Mouse (Mus musculus): ENCODE results near the gene Wdr5.

Wdr5 gene

GRCm38 (mm10) chr2:27514639-27515328 lies at the start of gene Wdr5:
Gene Wdr5, plus strand, starts transcription at chr2:27515157.
- peak; percentile 92 for DNase-seq (ENCODE audit: low spot score)

- DNase-seq (ENCODE audit: low spot score), result no peak
Observed at GRCm38 (mm10) chr2:27469292-27469990, 45.5 kb upstream of the Wdr5 start.

GRCm38 (mm10) chr2:27469991-27470355 lies 45.0 kb upstream of the Wdr5 start:
- no peak for DNase-seq (ENCODE audit: low spot score)

- DNase-seq (ENCODE audit: low spot score), result no peak
Observed at GRCm38 (mm10) chr2:27470535-27470934, 44.4 kb upstream of the Wdr5 start.

DNA sequence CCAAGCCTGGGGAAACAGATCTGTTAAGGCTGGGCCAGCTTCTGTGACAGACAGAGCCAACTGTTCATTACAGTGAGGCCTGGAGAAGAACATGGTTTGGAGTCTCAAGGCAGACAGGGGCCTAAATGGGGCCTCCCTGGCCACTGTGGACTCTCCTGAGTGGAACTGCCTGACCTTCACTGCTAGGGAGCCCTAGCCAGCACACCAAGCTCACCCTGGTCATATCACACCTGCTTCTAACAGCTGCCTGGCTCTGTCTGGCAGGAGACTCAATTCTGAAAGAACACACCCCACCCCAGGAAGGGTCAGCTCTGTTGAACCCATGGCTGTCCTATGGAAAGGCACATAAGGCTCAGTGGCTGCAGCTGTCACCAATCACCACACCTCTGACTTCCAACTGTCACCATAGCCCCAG lies 43.8 kb upstream of the Wdr5 start:
- no peak for DNase-seq (ENCODE audit: low spot score)

DNA sequence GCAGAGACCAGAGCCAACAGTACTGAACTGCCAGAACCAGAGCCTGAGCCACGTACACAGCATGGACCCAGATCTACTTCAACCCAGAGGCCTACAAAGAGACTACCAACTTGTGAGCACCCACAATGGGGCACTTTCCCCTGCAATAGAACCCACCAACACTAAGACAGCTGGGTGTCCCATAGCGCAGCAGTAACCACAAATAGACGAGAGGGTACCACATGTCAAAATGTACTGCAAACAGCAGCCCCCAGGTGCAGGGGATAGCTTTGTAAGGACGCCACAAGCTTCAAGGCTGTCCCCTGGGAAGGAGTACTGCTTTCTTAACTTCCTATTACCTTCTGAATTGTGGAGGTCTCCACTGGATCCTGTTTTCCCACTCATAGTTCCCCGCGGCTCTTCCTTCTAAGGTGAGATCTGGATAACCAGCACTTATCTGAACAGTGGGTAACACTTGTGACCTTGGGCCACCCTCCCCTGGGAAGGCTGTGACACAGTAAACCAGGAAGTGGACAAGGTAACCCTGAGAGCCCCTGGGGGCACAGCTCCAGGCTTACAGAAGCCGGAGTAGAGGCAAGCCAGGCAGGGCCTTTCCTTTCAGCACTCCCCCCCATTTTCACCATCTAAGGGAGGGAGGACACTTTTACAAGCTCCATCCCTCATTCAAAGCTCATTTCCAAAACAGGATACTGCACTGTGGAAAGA lies 41.7 kb upstream of the Wdr5 start:
- no peak for DNase-seq (ENCODE audit: low spot score)

- no peak for DNase-seq (ENCODE audit: low spot score)
Observed at GRCm38 (mm10) chr2:27473911-27474310, 41.0 kb upstream of the Wdr5 start.

DNA sequence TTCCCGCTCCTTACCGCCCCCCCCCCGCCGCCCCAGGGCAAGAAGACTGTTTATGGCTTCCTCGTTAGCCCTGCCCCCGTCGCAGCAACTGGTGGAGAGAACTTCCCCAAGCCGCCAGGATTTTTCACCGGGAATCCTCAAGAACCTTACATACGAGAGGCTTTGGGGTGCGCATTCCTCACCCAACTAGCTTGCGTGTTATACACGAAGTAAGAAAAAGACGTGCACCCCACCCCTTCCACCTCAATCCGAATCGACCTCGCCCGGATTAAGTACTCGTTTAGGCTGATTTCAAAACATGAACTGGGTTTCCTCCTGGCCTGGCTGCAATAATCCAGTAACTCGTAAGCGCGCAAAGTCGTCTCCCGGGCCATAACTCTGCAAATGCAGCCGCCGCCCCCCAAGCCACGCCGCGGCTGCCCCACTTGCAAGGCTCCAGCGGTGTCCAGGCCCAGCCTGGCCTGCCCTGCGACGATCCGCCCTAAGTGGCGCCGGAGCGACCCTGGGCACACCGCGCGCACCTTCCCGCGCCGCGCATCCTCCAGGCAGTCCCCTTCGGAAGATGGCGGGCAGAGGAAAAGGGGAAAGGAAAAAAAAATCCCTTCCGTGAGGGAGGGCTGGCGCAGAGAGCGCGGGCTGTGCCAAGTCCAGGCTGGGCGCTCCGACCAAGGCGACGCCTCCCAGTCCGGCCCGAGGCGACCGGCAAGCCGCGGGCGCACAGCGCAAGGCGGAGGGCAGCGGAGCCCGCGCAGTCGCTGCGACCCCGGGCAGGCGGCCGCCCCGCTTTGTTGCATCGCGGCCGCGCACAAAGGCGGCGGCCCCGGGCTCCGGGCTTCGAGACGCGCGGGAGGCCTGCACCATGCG lies 40.1 kb upstream of the Wdr5 start:
- peak; percentile 30 for DNase-seq (ENCODE audit: low spot score)

DNA sequence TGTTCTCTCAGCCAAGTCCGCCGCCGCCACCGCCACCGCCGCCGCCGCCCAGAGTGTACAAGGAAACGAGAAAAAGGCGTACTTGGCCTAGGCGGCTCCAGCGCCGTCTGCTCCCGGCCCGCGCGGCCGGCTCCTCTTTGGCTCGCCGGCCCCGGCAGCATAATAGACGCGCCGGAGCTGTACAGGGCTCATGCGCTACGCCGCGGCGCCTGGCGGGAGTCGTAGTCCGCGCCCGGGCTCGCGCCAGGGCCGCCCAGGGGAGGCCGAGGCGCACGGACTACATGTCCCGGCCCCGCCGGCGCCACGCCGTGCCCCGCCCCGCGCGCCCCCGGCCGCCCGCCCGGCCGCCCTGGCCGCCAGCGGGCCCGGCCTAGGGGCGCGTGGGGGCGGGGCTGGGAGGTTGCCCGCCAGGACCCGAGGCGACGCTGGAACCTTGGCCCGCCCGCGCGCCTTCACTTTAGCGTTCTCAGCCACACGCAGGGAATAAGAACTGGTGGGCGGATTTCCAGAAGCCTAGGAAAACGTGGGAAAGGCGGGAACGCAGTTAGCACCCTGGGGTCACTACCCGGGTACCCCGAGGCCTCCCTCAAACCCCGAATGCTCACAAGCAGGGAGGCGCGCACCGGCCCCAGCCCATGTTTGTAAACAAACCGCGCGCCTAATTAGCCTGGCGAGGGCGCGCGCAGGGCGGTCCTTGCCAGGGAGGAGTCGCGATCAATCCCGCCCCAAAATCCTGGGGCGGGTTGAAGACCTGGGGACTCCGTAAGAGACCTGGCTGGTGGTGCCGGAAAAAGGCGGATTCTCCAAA lies 39.3 kb upstream of the Wdr5 start:
- peak; percentile 89 for DNase-seq (ENCODE audit: low spot score)

DNA sequence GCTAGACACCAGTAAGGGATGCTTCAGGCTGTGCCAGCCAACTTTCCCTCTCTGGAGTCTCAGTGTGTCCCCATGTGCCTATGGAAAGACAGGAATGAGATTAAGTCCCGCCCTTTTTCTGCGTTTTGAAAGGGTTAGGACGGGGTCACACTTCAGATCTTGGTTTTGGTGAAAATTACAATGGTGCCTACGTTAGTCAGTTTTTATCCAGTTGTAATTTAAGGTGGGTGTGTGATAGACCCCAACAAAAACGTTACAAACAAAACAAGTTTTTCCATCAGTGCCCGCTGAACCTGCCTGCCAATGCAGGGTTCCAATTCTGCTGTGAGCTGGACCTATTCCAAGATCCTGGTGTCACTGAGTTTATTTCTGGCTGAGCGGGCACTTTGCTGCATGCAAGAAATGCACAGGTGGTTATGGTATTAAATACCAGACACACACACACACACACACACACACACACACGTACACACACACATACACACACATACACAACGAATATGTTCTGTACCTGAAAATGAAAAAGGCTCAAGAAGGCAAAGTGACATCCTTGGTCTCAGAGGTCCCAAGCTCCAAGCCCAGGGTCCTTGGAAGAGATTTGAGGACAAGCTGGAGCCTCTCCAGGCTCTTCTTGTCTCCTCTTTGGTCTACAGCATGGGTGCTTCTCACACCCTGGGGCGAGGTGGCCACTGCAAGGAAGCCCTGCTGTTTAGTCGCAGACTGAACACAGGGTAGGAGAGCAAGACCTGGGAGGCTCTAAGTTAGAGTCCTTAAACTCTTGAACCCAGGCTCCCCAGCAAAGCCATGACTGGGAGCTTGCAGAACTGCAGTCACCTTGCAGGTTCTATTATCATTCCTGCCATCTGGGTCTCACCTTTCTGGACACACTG lies 38.4 kb upstream of the Wdr5 start:
- no peak for DNase-seq (ENCODE audit: low spot score)

DNA sequence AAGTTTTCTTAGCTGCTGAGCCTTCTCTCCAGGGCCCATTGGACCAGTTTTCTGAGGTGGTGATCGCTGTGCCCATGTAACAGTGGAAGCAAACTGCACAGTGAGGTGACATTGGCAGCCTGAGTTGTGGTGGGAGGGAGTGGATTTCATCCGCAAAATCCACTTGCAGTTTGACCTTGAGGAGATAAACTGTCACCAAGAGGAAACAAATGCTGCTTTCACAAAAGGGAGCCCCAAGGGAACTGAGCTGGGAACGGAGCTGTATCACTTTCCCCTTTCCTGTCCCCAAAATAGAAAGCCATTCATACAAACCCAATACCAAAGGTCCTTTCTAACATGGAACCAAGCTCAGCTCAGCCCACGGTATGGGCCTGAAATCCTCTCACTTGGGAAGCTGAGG lies 35.1 kb upstream of the Wdr5 start:
- no peak for DNase-seq (ENCODE audit: low spot score)

DNA sequence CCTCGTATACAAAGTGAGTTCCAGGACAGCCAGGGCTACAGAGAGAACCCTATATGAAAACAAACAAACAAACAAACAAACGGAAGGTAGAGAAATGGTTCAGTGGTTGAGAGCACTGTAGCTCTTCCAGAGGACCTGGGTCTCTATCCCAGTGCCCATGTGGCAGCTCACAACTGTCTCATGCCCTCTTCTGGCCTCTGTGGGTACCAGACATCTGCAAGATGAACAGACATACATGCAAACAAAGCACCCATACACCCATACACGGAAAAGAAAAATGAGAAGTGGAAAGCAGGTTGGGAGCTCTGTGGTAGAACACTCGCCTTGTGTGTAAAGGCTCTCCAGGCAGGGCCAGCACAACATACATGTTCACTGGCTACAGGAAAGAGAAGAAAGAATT lies 34.6 kb upstream of the Wdr5 start:
- DNase-seq (ENCODE audit: low spot score), result no peak

DNA sequence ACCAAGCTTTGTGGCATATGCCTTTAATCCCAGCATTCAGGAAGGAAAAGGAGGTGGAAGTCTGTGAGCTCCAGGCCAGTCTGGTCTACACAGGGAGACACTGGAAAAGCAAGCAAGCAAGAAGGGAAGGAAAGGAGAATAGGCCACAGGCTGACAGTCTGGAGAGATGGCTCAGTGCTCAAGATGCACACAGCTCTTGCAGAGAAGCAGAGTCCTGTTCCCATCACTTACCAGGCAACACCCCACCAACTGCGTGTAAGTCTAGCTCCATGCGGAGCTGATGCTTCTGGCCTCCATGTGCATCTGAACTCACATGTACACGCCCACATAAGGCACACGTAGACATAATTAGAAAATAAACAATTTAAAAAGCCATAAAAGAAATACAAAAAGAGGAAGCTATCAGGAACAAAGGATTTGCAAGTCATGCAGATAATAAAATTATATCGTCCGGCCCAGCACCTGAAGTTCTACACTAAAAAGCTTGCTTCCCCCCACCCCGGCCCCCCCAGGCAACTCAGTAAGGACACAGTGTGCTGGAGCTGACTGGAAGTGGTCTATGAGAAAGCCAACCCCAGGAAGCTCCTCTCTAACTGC lies 32.6 kb upstream of the Wdr5 start:
- DNase-seq (ENCODE audit: low spot score), result no peak

DNA sequence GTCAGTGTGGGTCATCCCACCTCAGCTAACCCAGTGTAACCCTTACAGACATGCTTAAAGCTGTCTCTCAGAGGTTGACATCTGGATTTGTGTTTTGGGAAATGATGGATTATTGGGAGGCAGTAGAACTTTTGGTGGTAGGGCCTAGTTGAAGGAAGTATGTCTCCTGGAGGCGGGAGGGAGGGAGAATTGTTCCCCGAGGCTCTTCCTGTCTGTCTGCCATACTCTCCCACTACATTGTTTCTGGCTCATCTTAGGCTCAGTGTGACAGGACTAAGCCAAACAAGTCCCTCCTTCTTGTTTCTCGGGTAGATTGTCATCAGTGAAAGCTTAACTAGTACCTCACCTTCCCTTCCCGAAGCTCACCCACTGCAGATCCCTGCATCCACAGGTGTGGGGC lies 28.2 kb upstream of the Wdr5 start:
- DNase-seq (ENCODE audit: low spot score), result no peak

- DNase-seq (ENCODE audit: low spot score), result no peak
Observed at GRCm38 (mm10) chr2:27487336-27488049, 27.5 kb upstream of the Wdr5 start.

DNA sequence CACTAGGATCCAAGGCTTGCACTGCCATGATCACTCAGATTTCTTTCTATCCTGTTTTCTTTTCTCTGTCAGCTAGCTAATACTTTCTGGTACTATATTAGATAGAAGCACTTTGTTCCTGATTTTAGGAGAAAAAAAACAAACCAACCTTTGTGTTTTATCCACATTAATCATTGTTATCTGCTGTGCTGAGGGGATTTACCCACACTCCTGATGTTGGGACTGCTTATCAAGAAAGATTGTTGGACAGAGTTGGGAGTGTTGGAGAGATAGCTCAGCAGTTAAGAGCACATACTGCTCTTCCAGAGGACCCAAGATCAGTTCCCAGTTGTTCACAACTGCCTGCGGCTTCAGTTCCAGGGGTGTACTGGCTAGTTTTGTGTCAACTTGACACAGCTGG lies 26.6 kb upstream of the Wdr5 start:
- DNase-seq (ENCODE audit: low spot score), result no peak

GRCm38 (mm10) chr2:27490939-27491338 lies 24.0 kb upstream of the Wdr5 start:
- no peak for DNase-seq (ENCODE audit: low spot score)

- peak; percentile 25 for DNase-seq (ENCODE audit: low spot score)
Observed at GRCm38 (mm10) chr2:27493971-27494370, 21.0 kb upstream of the Wdr5 start.

GRCm38 (mm10) chr2:27496391-27497028 lies 18.4 kb upstream of the Wdr5 start:
- DNase-seq (ENCODE audit: low spot score), result no peak

All from T-cell, adult 2 months (primary cell).